Mouse (Mus musculus) brain, adult 10 weeks (tissue): ENCODE results near the gene Olfr548-ps1. TPM values are rescaled to one million over a fixed set of nuclear protein-coding genes. Genes with fewer than 3 reads are reported as not detected.

Experiments used
- polyA plus RNA-seq: library from polyadenylated mRNA; stranded (reverse); fragments of 350-450 nt; fragmentation: Illumina TruSeq; extraction: RNeasy Lipid Tissue Mini Kit (QIAGEN cat#74804); gene quantifications from one replicate; pipeline ENCODE4 v1.2.3, GENCODE M21; 2015; ENCODE audit warnings: low read depth, low replicate concordance

Olfr548-ps1 gene
- polyA plus RNA-seq = not detected

DNA sequence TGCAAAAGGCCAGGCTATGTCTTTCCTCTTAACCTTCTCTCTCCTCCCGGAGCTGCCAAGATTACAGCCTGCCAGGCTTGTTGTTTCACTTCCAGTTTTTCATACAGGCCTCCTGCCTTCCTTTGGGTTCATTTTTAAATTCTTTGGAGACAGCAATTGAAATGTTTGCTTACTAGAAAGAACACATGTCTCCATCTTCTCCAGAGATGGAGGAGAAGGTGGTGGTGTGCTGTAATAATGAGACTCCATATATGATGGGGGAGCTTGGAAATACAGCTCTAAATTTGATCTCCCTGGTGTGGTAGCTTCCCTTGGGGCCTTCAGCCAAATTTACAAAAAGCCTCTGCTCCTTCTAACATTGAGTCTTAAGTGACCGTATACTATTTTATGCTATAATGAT lies at the start of gene Olfr548-ps1:
Gene Olfr548-ps1, plus strand, starts transcription at position 301 of the 400 bp plus-strand sequence.

DNA sequence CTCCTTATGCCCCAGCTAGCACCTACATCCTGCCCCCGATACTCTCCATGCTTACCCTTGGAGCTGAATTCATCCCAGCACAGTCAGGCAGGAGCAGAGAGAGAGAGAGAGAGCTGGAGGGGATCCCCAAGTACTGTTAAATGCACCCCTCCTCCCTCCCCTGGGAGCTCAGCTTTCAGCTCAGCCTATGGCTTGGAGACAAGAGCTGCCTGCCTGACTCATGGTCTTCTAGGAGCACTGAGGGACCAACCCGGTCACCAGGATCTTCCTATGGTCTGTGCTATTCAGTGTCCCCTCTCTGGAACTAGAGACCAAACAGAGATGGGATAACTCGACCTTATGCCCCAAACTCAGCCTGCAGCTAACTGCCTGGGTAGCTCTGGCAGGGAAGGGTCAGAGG lies 41.2 kb upstream of the Olfr548-ps1 start, which contains the start of gene Olfr545:
Gene Olfr545, minus strand, starts transcription at position 101 of the 400 bp plus-strand sequence.

GRCm38 (mm10) chr7:102534449-102534848 lies 6.2 kb upstream of the Olfr548-ps1 start, which contains the start of gene Olfr547:
Gene Olfr547 (plus strand): TSS chr7:102534749.

DNA sequence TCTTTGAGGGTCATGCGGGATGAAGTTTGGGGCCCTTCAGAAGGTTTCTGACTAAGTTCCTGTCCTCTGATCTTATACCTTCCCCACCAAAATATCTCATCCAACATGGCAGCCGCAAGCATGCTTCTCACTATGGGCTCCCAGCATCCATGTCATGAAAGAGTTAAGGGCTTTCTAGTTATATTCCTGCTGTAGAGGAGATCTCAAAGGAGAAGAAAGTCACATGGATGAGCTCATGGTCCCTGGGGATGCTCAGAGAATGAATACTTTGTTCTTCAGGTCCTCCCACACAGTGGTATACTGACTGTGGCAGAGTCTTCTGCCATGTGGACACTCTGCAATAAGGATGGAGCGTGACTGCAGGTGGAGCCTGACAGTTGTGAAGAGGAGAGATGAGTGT lies 8.9 kb downstream of the Olfr548-ps1 start, which contains the start of gene Olfr549:
Gene Olfr549, plus strand, starts transcription at position 301 of the 400 bp plus-strand sequence.

DNA sequence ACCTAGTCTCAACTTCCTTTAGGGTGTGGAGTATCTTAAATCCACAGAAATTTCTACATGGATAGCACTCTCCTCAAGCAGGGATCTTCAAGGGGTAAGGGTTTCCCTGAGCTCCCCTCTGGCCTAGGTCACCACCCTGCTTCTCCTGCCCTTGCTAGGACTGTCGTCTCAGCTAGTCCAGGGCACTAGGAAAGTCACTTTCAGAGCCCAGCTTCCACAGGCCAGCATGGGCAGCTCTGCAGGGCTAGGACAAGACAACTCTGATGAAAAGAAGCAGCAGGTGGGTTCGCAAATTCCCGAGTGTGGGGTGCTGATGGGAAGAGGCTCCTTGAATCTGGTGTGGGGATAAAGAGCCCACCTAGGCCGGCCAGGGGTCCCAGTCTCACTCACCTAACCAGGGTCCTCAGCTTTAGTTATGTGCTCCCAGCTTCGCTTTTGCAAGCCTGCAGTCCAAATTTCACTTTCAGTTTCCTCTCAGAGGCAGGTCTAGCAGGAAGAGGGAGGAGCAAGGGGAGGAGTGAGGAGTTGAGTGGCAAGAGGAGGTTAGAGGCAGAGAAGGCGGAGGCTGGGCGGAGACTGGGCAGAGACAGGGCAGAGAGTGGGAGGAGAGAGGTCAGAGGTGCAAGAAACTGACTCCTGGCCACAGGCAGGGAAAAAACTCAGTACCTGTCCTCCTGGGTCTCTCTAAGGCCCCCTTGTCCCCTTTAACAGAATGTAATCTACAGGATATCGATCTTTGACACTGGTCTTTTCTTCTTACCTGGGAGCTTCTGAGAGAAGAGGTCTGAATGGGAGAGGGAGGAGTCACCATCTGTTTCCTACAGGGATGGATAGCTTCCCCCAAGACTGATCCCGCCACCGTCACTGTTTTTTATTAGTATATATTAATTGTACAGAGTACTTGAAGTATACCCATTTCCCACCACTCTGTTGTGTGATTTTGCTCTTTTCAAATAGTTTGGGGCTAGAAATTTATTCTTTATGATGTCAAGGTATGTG lies 24.6 kb downstream of the Olfr548-ps1 start, which contains the start of gene Trim21:
Gene Trim21, minus strand, starts transcription at position 488 of the 999 bp plus-strand sequence.

DNA sequence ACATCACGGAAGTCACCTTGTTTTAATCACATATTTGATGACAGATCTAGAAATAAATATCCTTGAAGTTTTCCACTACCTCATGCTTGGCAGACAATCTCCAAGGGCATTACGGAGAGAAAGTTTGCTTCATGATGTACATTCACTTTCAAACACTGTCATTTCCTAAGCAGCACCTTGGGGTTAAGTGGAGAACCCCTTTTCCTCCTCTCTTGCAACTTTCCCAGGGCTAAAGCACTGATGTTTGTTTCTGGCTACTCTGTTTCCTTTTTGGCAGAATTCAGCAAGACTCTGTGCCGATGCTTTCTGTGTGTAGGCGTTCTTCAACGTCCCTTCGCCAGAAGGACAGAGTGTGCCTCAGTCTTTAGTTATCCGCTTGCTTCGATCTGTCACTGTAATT lies 30.4 kb downstream of the Olfr548-ps1 start, which contains the start of gene Olfr550:
Gene Olfr550, plus strand, starts transcription at position 301 of the 400 bp plus-strand sequence.

DNA sequence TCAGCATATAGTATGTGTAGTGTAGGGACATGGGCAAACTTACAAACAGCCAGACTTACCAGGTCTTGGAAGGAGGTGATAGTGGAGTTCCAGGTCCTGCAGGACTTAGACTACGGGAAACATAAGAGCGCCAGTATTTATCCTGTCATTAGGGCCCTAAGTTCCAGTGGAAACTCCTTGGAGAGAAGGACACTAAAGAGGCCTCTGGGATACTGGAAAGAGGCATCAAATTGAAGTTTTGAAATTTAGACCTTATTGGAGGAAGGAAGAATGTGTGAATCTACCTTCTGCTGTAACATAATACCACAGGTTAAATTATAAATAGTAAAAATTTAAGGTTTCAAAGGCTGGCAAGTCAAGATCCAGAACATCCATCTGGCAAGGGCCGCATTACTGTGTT lies 51.1 kb downstream of the Olfr548-ps1 start, which contains the start of gene Olfr551:
Gene Olfr551, minus strand, starts transcription at position 101 of the 400 bp plus-strand sequence.

Other genes with a start within 250 kb of the Olfr548-ps1 start
- gene Rrm1, start 99.2 kb upstream of the Olfr548-ps1 start, polyA plus RNA-seq = 15.0 TPM
- not detected for gene Olfr543, start 59.2 kb upstream of the Olfr548-ps1 start, polyA plus RNA-seq
- not detected for gene Olfr544, start 52.6 kb upstream of the Olfr548-ps1 start, polyA plus RNA-seq
- gene Olfr545, start 41.3 kb upstream of the Olfr548-ps1 start, polyA plus RNA-seq = not detected
- gene Olfr547, start 6.1 kb upstream of the Olfr548-ps1 start, polyA plus RNA-seq = not detected
- not detected for gene Olfr549, start 9.0 kb downstream of the Olfr548-ps1 start, polyA plus RNA-seq
- 2.0 TPM for gene Trim21, start 24.6 kb downstream of the Olfr548-ps1 start, polyA plus RNA-seq
- gene Olfr550, start 30.5 kb downstream of the Olfr548-ps1 start, polyA plus RNA-seq = not detected
- not detected for gene Olfr551, start 51.0 kb downstream of the Olfr548-ps1 start, polyA plus RNA-seq
- gene Olfr552, start 56.9 kb downstream of the Olfr548-ps1 start, polyA plus RNA-seq = not detected
- not detected for gene Olfr553, start 77.3 kb downstream of the Olfr548-ps1 start, polyA plus RNA-seq
- gene Olfr554, start 97.5 kb downstream of the Olfr548-ps1 start, polyA plus RNA-seq = not detected
- not detected for gene Olfr555, start 117.9 kb downstream of the Olfr548-ps1 start, polyA plus RNA-seq
- gene Olfr556, start 124.0 kb downstream of the Olfr548-ps1 start, polyA plus RNA-seq = not detected
- 6.1 TPM for gene Trim68, start 146.4 kb downstream of the Olfr548-ps1 start, polyA plus RNA-seq
- gene Olfr557, start 155.0 kb downstream of the Olfr548-ps1 start, polyA plus RNA-seq = not detected
- gene Olfr558, start 161.3 kb downstream of the Olfr548-ps1 start, polyA plus RNA-seq = 1.0 TPM
- gene Olfr33, start 178.2 kb downstream of the Olfr548-ps1 start, polyA plus RNA-seq = not detected
- not detected for gene Olfr559, start 186.6 kb downstream of the Olfr548-ps1 start, polyA plus RNA-seq
- gene Olfr560, start 218.5 kb downstream of the Olfr548-ps1 start, polyA plus RNA-seq = 0.33 TPM
- 1.1 TPM for gene Olfr78, start 218.6 kb downstream of the Olfr548-ps1 start, polyA plus RNA-seq
- gene Olfr561, start 230.3 kb downstream of the Olfr548-ps1 start, polyA plus RNA-seq = not detected